Mouse (Mus musculus) kidney, postnatal 25 days (tissue): Measurements from ENCODE around the gene Klhdc8b.

ENCODE experiments used
- DNase-seq, 2 experiments: peaks; one replicate each; pipeline ENCODE4 v3.0.0; 2021; ENCODE audit warnings: mixed read lengths in 2 of 2

Klhdc8b gene

DNA sequence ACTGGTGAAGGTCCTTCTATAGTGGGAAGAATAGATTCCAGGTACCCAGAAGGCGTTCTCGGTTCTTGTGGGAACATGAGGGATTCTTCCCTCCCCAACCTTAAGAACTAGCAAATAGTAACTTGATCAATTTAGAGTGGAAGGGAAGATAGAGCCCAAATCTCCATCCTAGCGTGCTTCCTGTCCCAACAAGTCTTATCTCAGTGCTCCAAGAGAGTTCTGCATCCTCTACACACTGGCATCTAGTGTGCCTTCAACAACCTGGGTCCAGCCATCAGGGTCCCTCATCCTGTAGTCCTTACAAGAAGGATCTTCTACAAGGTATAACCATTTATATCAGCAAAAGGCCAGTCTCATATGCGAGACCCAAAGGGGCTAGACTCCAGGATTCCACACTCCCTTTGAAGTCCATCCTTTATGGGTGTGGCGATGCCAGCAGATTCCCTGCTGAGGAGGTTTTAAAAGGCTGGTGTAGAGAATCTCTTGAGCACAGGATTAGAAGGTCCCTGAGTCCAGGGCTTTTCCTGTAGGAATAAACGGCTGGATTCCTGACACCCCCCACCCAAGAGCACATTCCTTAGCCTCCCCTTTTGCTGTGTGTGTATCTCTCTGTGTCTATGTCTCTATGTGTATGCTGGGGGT lies 9.7 kb downstream of the Klhdc8b start:
- no peak for DNase-seq

DNA sequence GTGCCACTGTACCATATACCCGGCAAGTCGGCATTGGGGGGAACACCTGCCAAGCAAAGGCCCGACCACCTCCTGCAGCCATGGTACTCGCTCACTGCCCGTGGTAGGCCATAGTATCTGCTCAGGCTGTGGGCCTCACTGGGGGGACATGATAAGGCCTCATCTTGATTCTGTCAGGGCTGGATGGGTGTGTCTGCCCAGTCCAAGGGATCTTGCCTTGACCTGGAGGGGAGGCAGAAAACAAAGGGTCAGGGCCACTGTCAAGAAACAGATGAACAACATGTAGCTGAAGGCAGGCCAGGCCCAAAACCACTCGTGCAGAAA lies 10.2 kb downstream of the Klhdc8b start:
- DNase-seq: no peak

GRCm38 (mm10) chr9:108450292-108451169 lies 10.8 kb downstream of the Klhdc8b start:
- peak; percentile 44 to 71 for DNase-seq

- DNase-seq: peak in 1 of 2 experiments; percentile 21
Measured at GRCm38 (mm10) chr9:108449860-108450259, 11.5 kb downstream of the Klhdc8b start.

- no peak for DNase-seq
Measured at GRCm38 (mm10) chr9:108445125-108445524, 16.3 kb downstream of the Klhdc8b start.

DNA sequence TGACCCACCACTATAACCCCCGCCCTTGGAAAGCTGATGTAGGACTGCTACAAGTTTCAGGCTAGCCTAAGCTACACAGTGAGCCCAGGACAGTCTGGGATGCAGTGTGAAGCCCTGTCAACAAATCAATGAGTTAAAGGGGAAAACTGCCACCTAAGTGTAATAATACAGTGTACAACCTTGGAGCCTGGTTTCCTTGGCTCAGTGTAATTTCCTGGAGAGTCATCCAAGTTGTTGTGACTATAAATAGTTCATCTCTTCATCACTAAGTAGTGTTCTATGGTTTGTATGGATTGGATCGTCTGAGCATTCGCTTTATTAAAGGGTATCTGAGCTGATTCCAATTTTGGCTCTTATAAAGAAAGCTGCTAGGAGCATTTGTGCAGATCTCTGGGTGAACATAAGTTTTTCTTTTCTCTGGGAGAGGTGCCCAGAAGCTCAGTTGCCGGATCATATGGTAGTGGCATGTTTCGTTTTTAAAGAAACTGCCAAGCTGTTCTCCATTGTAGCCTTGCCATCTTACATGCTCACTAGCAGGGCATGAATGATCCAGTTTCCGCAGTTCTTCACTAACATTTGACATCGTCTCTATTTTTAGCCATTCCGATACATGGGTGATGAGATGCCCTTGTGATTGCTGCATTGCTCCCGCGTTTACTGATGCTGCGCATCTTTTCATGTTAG lies 20.0 kb downstream of the Klhdc8b start:
- no peak for DNase-seq

DNA sequence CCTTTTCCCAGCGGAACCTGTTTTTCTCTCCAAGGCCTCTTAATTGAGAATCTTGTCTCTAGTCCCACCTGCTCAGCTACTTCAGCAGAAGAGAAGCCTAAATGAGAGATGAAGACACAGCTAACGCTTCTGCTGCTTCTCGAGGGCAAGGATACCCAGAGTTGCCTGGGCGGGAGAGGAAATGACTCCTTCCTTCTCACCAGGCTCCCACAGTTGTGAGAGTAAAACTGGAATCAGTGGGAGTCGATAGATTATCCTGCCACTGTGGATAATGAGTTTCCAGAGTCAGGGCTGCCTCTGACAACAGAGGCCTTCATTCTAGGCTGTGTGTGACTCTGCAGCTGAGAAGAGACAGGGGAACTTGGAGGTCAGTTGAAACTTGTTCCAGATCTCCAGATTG lies 20.9 kb downstream of the Klhdc8b start:
- DNase-seq: no peak

GRCm38 (mm10) chr9:108439176-108439575 lies 22.2 kb downstream of the Klhdc8b start:
- no peak for DNase-seq

GRCm38 (mm10) chr9:108436182-108436581 lies 25.2 kb downstream of the Klhdc8b start, which contains the start of gene BC048562:
BC048562 (plus strand) TSS chr9:108436482.
- no peak for DNase-seq

- DNase-seq: peak; percentile 30 to 41
Measured at GRCm38 (mm10) chr9:108431431-108432067, 29.8 kb downstream of the Klhdc8b start.

DNA sequence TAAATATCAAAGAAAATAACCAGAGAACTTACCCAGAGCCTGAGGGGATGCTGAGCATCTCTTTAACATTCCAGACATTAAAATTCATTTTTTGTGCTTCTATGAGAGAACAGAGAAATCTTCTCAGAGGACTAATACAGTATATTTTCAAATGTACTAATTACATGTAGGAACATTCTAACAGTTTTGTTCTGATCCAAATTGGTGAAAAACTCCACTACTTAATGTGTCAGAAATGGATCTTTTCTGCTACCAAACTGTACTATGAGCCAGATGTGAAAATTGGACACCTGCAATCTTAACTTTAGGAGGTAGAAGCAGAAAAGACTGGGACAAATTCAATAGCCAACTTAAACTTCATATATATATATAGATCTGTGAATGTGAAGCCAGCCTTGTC lies 33.0 kb downstream of the Klhdc8b start, which contains the start of gene Ccdc36:
TSS of gene Ccdc36 (minus strand) at position 101 of the 400 bp plus-strand sequence.
- DNase-seq: no peak

DNA sequence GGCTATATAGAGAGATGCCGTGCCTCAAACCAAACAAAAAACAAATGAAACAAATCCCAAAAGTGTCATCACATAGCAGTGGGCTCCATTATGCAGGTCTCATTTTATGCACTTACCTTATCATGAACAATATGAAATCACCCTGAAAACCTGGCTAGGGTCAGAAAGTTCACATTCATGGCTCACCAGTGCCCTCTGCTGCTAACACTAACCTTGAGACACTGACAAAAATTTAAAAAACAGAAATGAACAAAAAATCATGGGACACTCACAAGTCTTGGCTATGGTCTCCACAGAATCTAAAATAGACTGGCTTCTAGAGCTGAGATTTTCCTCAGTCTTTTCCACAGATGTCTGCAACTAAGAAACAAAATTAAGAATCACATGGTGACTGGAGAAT lies 49.2 kb downstream of the Klhdc8b start:
- DNase-seq: peak in 1 of 2 experiments; percentile 64

GRCm38 (mm10) chr9:108411381-108411942 lies 49.9 kb downstream of the Klhdc8b start:
- no peak for DNase-seq

DNA sequence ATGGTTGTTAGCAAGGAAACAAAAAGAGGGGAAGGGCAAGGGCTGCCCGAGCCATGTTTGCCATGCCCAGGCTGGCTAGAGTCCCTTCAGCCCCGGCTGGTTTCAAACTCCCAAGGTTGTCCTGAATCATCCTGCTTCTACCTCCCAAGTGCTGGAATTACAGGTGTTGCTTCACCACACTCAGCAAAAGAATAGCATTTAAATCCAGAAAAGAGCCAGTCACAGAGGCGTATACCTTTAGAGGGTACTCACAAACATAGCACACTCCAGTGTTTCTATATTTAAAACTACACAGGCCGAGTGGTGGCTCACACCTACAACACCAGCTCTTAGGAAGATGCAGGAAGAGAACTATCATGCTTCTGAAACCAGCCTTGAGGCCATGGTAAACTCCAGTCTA lies 51.8 kb downstream of the Klhdc8b start:
- DNase-seq: no peak

GRCm38 (mm10) chr9:108404451-108404850 lies 56.9 kb downstream of the Klhdc8b start:
- DNase-seq: no peak

GRCm38 (mm10) chr9:108403081-108403480 lies 58.3 kb downstream of the Klhdc8b start:
- no peak for DNase-seq

DNA sequence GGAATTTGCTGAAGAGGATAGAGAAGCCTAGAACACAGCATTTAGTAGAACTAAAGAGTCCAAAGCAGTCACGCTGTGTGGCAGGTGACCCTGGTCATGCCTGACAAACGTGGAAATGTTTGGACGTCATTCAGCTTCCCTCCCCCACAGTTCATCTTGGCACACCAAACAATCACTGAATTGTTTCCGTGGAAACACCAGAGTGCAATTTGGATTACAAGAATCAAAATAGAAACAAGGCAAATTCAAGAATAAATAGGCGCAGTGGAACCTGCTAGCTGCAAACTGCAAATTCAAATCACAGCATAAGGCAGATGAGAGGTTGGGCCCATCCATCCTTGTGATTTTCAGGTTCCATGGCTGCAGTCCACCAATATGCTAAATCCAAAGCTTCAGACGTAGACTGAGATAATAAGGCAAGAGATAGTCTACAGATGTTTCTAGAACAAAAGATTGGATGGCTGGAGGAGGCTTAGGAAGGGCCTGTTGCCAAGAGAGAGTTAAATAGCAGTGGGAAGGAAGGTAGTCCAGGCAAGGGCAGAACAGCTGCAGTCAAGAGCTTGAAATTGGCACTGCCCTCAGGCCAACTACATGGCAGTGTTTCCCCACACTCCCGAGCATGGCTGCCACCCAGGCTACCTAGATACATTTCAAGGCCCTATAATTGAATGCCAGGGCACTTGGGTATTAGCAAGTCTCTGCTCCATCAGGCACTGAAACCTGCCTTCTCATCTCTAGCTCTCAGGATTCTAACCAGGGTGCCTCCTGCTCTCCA lies 60.0 kb downstream of the Klhdc8b start:
- DNase-seq: peak; percentile 44 to 77

GRCm38 (mm10) chr9:108398324-108398723 lies 63.1 kb downstream of the Klhdc8b start:
- no peak for DNase-seq
